Mouse (Mus musculus) intestine, postnatal 0 days (tissue): ENCODE results near the gene Epo. TPM values are rescaled to one million over a fixed set of nuclear protein-coding genes. Genes with fewer than 3 reads are reported as not detected.

Experiments
- ATAC-seq: fragments of 200-750 bp; cut with Nextera tagmentation; 2 replicates; pipeline ENCODE4 v1.8.0; 2017; ENCODE audit warnings: mild to moderate bottlenecking, moderate TSS enrichment, moderate library complexity
- H3K27ac ChIP-seq: fragments of 300-500 bp; sonication (generic); 2 replicates; pipeline ENCODE4 v1.5.1; 2014; ENCODE audit warnings: mild to moderate bottlenecking, low read depth, low read length, moderate library complexity
- H3K27me3 ChIP-seq: fragments of 300-500 bp; sonication (generic); replicated peaks from 2 replicates; pipeline ENCODE4 v1.6.1; 2014; ENCODE audit warnings: low read length, mixed read lengths; ENCODE audit not compliant: control insufficient read depth, insufficient read depth
- H3K36me3 ChIP-seq: fragments of 300-500 bp; sonication (generic); 2 replicates; pipeline ENCODE4 v1.6.1; 2014; ENCODE audit warnings: mild to moderate bottlenecking, moderate library complexity; ENCODE audit not compliant: control insufficient read depth, insufficient read depth
- H3K4me1 ChIP-seq: fragments of 300-500 bp; sonication (generic); replicated peaks from 2 replicates; pipeline ENCODE4 v1.6.1; 2014; ENCODE audit warnings: antibody characterized with exemption, low read length, mixed read lengths; ENCODE audit not compliant: control insufficient read depth, insufficient read depth
- H3K4me2 ChIP-seq: fragments of 300-500 bp; sonication (generic); replicated peaks from 2 replicates; pipeline ENCODE4 v1.6.1; 2014; ENCODE audit warnings: low read depth, mild to moderate bottlenecking, moderate library complexity
- H3K4me3 ChIP-seq: fragments of 300-500 bp; sonication (generic); 2 replicates; pipeline ENCODE4 v1.5.1; 2014; ENCODE audit warnings: low read depth, low read length
- H3K9ac ChIP-seq: fragments of 300-500 bp; sonication (generic); 2 replicates; pipeline ENCODE4 v1.6.1; 2014; ENCODE audit warnings: mild to moderate bottlenecking, low read depth, low read length
- H3K9me3 ChIP-seq: fragments of 300-500 bp; sonication (generic); 2 replicates; pipeline ENCODE4 v1.6.1; 2016; ENCODE audit warnings: mixed run types; ENCODE audit not compliant: control insufficient read depth
- CTCF ChIP-seq: sonication (generic); IDR thresholded peaks from 2 replicates; pipeline ENCODE4 v1.5.1; 2016; ENCODE audit warnings: low read depth, mild to moderate bottlenecking, control low read depth, antibody characterized with exemption, moderate library complexity
- WGBS: fragments of 180-500 bp; shearing (Covaris S2); extraction: QIAGEN DNeasy Blood & Tissue Kit; methylation state at CpG from one replicate; pipeline ENCODE4 v1.1.7; 2014; 5-methylcytosine and 5-hydroxymethylcytosine counted together
- polyA plus RNA-seq: library from polyadenylated mRNA; unstranded; fragments of >200 nt; fragmentation: Nextera tagmentation; extraction: Ambion mirVana; gene quantifications from 2 replicates; pipeline ENCODE4 v1.2.1, GENCODE M21; 2015

Gene Epo
- polyA plus RNA-seq, 1 experiment from 2014 or later, result not detected

GRCm38 (mm10) chr5:137474351-137474750 lies 58.7 kb downstream of the Epo start:
- Histone ChIP-seq H3K27ac (no peak overlapping the region), H3K36me3 (no peaks in the 10 kb centered on the region), H3K9ac (no peak overlapping the region), H3K9me3 (no peaks in the 10 kb centered on the region), H3K4me1 (peaks cover 6% of the 10 kb centered on the region; the same call in 1 of the 2 replicates), H3K4me3 (no peak overlapping the region), H3K27me3 (no peaks in the 10 kb centered on the region), H3K4me2 (no peak overlapping the region)
- no peak for ATAC-seq
- 65% methylated on average over 2 of the region's 2 CpGs for WGBS
- TF ChIP-seq CTCF, result no peak

- Histone ChIP-seq H3K27ac (peak overlapping the region; percentile 54), H3K4me1 (peaks cover 6% of the 10 kb centered on the region; the same call in 1 of the 2 replicates), H3K9ac (no peak overlapping the region), H3K9me3 (no peaks in the 10 kb centered on the region), H3K4me3 (no peak overlapping the region), H3K4me2 (no peak overlapping the region), H3K36me3 (no peaks in the 10 kb centered on the region), H3K27me3 (no peaks in the 10 kb centered on the region)
- no peak for TF ChIP-seq CTCF
- WGBS, result 27% methylated on average over 5 of the region's 5 CpGs
- peak; percentile 90 for ATAC-seq
Measured at GRCm38 (mm10) chr5:137472252-137472904, 60.7 kb downstream of the Epo start.

- Histone ChIP-seq H3K27ac (no peak overlapping the region), H3K36me3 (no peaks in the 10 kb centered on the region), H3K4me1 (no peaks in the 10 kb centered on the region), H3K9me3 (no peaks in the 10 kb centered on the region), H3K27me3 (no peaks in the 10 kb centered on the region), H3K9ac (no peak overlapping the region), H3K4me2 (no peak overlapping the region), H3K4me3 (no peak overlapping the region)
- 93% methylated on average over 6 of the region's 6 CpGs for WGBS
- no peak for ATAC-seq
- no peak for TF ChIP-seq CTCF
Measured at GRCm38 (mm10) chr5:137466946-137467345, 66.1 kb downstream of the Epo start.

- H3K4me2 ChIP-seq, result no peak overlapping the region
- H3K27me3 ChIP-seq, result no peaks in the 10 kb centered on the region
- WGBS, result 59% methylated on average over 3 of the region's 3 CpGs
- no peak overlapping the region for H3K9ac ChIP-seq
- no peak for ATAC-seq
- no peak overlapping the region for H3K27ac ChIP-seq
- TF ChIP-seq CTCF, result peak; percentile 66
- no peaks in the 10 kb centered on the region for H3K4me1 ChIP-seq
- H3K36me3 ChIP-seq, result no peaks in the 10 kb centered on the region
- no peaks in the 10 kb centered on the region for H3K9me3 ChIP-seq
- H3K4me3 ChIP-seq, result no peak overlapping the region
Measured at GRCm38 (mm10) chr5:137465049-137465448, 68.0 kb downstream of the Epo start.

GRCm38 (mm10) chr5:137455866-137456591 lies 77.0 kb downstream of the Epo start:
- WGBS, result 24% methylated on average over 7 of the region's 7 CpGs
- Histone ChIP-seq H3K27ac (no peak overlapping the region), H3K4me1 (no peaks in the 10 kb centered on the region), H3K36me3 (no peaks in the 10 kb centered on the region), H3K9ac (no peak overlapping the region), H3K9me3 (no peaks in the 10 kb centered on the region), H3K27me3 (no peaks in the 10 kb centered on the region), H3K4me2 (no peak overlapping the region), H3K4me3 (no peak overlapping the region)
- peak; percentile 71 for TF ChIP-seq CTCF
- ATAC-seq, result peak; percentile 97

- no peak for ATAC-seq
- WGBS, result 76% methylated on average over 6 of the region's 6 CpGs
- no peak overlapping the region for H3K4me3 ChIP-seq
- H3K4me2 ChIP-seq, result no peak overlapping the region
- no peaks in the 10 kb centered on the region for H3K27me3 ChIP-seq
- no peak overlapping the region for H3K27ac ChIP-seq
- H3K9me3 ChIP-seq, result no peaks in the 10 kb centered on the region
- no peak for TF ChIP-seq CTCF
- H3K4me1 ChIP-seq, result no peaks in the 10 kb centered on the region
- no peak overlapping the region for H3K9ac ChIP-seq
- no peaks in the 10 kb centered on the region; the same call in 1 of the 2 replicates for H3K36me3 ChIP-seq
Measured at GRCm38 (mm10) chr5:137455206-137455605, 77.8 kb downstream of the Epo start.
